Mouse (Mus musculus) kidney, adult 9 months (tissue): ENCODE data around the gene Zzef1.

Source experiments
- DNase-seq: peaks from one replicate; pipeline ENCODE4 v3.0.0; 2022

Zzef1 gene

GRCm38 (mm10) chr11:72923116-72923515 is 127.1 kb downstream of the Zzef1 start:
- DNase-seq = peak; percentile 38

DNA sequence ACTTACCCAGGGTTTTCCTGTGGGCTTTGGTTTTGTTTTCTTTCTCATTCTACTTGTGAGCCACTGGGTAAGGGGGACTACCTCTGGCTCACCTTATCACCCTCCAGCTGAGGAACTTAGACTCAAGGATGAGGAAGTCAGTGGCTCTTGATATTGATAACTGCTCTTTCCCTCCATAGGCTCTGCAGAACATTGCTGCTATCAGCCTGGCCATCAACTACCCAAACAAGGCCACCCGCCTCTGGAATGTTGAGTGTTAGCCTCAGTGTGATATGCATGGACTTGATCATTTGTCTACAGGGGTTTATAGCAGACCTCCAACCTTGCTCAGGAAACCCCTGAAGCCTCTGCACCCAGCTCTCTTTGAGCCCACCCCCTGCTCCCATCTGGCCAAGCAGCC is 128.4 kb downstream of the Zzef1 start:
- DNase-seq = no peak

GRCm38 (mm10) chr11:72925067-72925466 is 129.0 kb downstream of the Zzef1 start:
- no peak for DNase-seq

- peak; percentile 58 for DNase-seq
These were observed 130.3 kb downstream of the Zzef1 start for GRCm38 (mm10) chr11:72926226-72926890.

DNA sequence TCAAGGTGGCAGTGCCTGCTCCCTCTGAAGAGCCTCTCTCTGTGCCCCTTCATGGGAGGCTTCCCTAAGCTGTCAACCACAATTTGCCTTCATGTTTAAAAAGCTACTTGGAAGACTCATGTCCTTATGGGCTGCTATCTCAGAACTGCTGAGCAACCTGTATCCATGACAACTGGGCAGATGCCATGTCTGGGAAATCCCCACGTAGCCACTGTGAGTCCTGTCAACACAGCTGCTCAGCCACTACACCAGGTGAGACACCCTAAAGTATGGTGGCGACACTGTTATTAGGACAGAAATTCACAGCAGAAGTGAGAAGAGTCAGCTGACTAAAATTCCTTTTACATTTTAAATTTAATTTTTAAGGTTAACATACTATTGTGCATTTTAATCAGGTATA is 132.5 kb downstream of the Zzef1 start:
- DNase-seq = no peak

GRCm38 (mm10) chr11:72940208-72941143 is 144.4 kb downstream of the Zzef1 start:
- peak; percentile 55 for DNase-seq

DNA sequence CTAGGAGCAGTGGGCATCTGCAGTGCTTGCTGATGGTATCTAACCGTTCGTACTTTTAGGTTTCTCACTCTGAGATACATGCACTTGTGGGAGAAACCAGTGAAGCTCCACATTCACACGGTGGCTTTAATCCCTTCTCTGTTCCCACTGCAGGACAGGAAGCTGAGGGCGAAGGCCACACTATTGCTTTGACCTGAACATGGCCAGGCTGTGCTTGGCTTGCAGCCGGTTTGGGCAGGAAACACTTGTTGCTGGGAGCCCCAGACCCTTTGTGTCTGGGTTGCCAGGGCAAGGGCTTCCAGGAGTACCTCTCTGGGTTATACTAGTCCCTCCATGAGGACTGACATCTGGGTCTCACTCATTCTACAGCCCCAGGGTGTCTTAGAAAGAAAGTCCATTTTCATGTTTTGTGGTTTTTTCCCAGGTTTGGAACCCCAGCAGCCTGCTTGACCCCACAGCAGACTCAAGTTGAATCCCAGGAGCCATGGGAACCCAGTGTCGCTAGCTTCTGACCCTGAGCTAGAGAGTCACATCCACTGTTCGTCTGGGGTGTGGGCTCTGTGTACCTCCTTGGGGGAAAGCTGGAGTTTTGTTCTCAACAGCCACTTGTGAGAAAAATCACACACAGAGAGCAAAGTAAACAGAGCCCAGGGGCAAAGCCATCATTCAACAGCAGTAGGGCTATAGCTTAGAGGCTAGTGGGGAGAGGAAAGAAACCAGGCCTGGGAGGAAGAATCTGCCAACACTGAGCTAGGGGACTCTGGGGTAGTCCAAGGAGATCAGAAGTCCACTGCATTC is 149.2 kb downstream of the Zzef1 start:
- peak; percentile 43 for DNase-seq

- peak; percentile 60 for DNase-seq
These were observed 150.0 kb downstream of the Zzef1 start for GRCm38 (mm10) chr11:72945875-72946559.

- no peak for DNase-seq
These were observed 150.6 kb downstream of the Zzef1 start for GRCm38 (mm10) chr11:72946560-72947119.

- DNase-seq = no peak
These were observed 151.8 kb downstream of the Zzef1 start for GRCm38 (mm10) chr11:72947840-72948239.

- DNase-seq = no peak
These were observed 152.2 kb downstream of the Zzef1 start for GRCm38 (mm10) chr11:72948254-72948653.

- peak; percentile 46 for DNase-seq
These were observed 155.3 kb downstream of the Zzef1 start for GRCm38 (mm10) chr11:72951137-72952000.

- peak; percentile 66 for DNase-seq
These were observed 156.2 kb downstream of the Zzef1 start for GRCm38 (mm10) chr11:72952226-72952625.

- DNase-seq = no peak
These were observed 156.7 kb downstream of the Zzef1 start for GRCm38 (mm10) chr11:72952697-72953096.

- DNase-seq = no peak
These were observed 157.1 kb downstream of the Zzef1 start for GRCm38 (mm10) chr11:72953116-72953439.

GRCm38 (mm10) chr11:72953440-72954151 is 157.6 kb downstream of the Zzef1 start:
- peak; percentile 82 for DNase-seq

- no peak for DNase-seq
These were observed 158.2 kb downstream of the Zzef1 start for GRCm38 (mm10) chr11:72954216-72954615.

DNA sequence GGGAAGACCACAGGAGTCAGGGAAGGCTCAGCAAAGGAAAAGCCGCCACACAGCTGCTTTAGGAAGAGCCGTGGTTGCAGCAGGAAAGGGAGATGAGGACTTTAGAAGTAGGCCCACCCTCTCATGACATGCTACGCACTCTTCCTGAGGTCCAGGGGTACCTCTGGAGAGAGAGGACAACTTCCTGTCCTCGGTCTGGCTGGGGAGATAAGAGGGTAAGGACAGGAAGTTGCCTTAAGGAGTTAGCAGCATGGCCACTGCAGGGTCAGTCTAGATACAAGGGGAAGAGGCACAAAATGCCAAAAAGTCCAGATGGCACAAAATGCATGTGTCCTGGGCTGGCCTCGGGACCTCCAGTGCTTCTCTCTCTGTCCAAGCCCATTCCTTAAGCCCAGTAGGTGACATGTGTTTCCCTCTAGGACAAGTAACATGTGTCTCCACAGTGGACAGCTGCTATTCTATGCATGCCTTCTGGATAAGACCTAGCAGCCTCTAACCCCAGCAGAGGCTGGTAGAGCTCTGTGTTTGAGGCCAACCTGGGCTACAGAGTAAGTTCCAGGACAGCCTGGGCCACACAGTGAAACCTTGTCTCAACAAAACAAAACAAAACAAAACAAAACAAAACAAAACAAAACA is 159.4 kb downstream of the Zzef1 start:
- DNase-seq = peak; percentile 47

DNA sequence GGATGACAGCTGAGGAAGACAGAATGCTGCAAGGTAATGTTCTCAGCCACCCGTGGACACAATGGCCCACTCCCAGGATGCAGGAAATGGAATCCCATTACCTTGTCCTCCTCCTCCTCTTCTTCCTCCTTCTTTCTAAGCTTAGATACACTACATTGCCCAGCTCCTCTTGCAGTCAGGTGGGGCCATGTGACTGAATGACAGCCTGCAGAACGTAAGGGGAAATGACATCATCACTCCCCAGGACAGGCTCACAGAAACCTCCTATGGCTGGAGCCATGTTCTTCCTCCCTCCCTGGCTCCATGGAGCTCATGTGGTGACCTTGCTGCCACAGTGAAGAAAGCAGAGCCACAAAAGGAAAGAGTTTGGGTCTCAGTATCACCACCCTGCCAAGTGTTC is 161.3 kb downstream of the Zzef1 start:
- DNase-seq = no peak
